Mouse (Mus musculus) thymus, adult 2 months (tissue): ENCODE measurements around the gene Gm37240.

Source experiments
- CTCF ChIP-seq: fragments of 200-500 bp; IDR thresholded peaks from 2 replicates; pipeline ENCODE4 v1.5.1; 2012; ENCODE audit warnings: mild to moderate bottlenecking, control low read depth, low read length, moderate library complexity, borderline replicate concordance; ENCODE audit not compliant: control insufficient read depth, poor library complexity, insufficient read depth; ENCODE audit errors: extremely low read depth
- POLR2A ChIP-seq: fragments of 200-500 bp; IDR thresholded peaks from 2 replicates; pipeline ENCODE4 v1.6.1; 2012; ENCODE audit warnings: mild to moderate bottlenecking, low read length, control low read depth, moderate library complexity; ENCODE audit not compliant: control insufficient read depth, poor library complexity, insufficient read depth; ENCODE audit errors: extremely low read depth

- TF ChIP-seq CTCF (no peak), POLR2A (no peak)
These were observed 1419.8 kb downstream of the Gm37240 start for GRCm38 (mm10) chr3:84467419-84468110.
